Mouse (Mus musculus): ENCODE data around the gene Slc25a10. TPM values are rescaled to one million over a fixed set of nuclear protein-coding genes. Genes with fewer than 3 reads are reported as not detected.
A peak's percentile ranks its signal among the peaks of the same experiment; 100 is the strongest.

The Slc25a10 gene
- polyA plus RNA-seq, 1 experiment from 2014 or later: 47.6 TPM

DNA sequence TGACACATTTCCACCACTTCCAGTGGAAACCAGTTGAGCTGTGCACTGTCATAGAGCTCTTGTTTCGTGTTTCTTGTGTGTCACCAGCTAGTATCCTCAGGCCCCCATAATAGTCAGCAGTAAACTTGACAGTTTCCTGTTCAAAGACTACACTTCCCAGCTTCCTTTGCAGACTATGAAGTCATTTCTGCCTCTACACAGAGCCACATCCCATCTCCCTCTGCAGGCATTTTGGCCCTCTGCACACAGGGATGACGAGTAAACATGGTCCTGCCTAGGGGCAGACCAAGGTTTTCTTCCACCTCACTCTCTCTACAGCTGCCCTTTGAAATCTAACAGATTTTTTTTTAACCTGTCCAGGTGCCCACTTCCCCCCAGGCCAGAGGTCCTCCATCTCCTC is 55.8 kb downstream of the Slc25a10 start:
- Histone ChIP-seq H3K4me1 (ENCODE audit: control insufficient read depth, insufficient read depth, low read length) (peaks cover 16% of the 10 kb centered on the region), H3K9me3 (ENCODE audit: control insufficient read depth, low read length) (no peaks in the 10 kb centered on the region), H3K9ac (ENCODE audit: low read depth, low read length) (no peak overlapping the region), H3K36me3 (ENCODE audit: control insufficient read depth, insufficient read depth, low read length) (peaks cover 32% of the 10 kb centered on the region), H3K4me3 (ENCODE audit: low read depth, low read length) (0 out of 2 replicates have a peak overlapping the region, but pooled peaks have one; percentile 3), H3K27me3 (replicated peaks; ENCODE audit: control insufficient read depth, insufficient read depth, low read length) (no peaks in the 10 kb centered on the region), H3K27ac (replicated peaks; ENCODE audit: low read depth, low read length) (no peak overlapping the region), H3K4me2 (ENCODE audit: low read depth, low read length) (0 out of 2 replicates have a peak overlapping the region, but pooled peaks have one; percentile 85)
- peak; percentile 15 for DNase-seq (ENCODE audit: low spot score)
- 53% methylated on average over 2 of the region's 2 CpGs for WGBS
- no peak for ATAC-seq (ENCODE audit: low read depth)

DNA sequence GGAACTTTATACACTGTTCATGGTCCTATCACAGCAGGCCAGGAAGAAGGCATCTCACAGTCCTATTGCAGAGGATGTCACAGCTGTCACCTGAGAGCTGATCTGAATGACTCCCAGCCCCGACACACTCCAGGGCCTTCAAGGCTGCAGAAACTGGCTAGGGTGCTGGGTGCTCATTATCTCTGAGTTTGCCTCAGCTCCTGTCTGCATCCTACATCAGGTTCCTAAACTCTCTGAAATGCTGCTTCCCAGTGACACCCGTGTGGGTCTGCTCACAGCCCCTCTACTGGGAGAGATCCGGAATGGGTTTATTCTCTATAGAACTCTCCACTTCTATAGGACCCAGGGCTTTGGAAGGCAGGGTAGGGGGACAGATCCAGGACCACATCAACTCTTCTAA is 56.6 kb downstream of the Slc25a10 start:
- 88% methylated on average over 3 of the region's 3 CpGs for WGBS

DNA sequence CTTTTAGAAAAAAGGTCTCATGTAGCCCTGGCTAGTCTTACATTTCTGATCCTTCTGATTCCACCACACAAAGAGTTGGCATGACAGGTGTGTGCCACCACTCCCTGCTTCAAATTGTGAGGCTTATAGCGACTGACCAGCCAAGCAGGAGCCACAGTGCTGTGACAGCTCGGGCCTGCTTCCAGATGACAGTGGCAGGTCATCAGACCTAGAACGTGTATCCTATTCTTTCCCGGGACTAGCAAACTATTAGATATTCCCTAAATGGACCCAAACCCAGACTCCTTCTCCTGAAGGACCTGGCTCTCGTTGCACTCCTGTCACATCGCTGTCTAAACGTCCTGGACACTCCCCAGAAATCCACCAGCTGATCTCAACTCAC is 57.1 kb downstream of the Slc25a10 start:
- peaks cover 19% of the 10 kb centered on the region for H3K36me3 ChIP-seq (ENCODE audit: control insufficient read depth, insufficient read depth, low read length)
- H3K4me2 ChIP-seq (ENCODE audit: low read depth, low read length): peak overlapping the region; percentile 85
- H3K27ac ChIP-seq (replicated peaks; ENCODE audit: low read depth, low read length): peak overlapping the region; percentile 91
- peaks cover 16% of the 10 kb centered on the region for H3K4me1 ChIP-seq (ENCODE audit: control insufficient read depth, insufficient read depth, low read length)
- H3K9me3 ChIP-seq (ENCODE audit: control insufficient read depth, low read length): no peaks in the 10 kb centered on the region
- peak overlapping the region; percentile 99 for H3K4me3 ChIP-seq (ENCODE audit: low read depth, low read length)
- ATAC-seq (ENCODE audit: low read depth) (0 out of 2 replicates have a peak, but pooled peaks have one; percentile 7), DNase-seq (ENCODE audit: low spot score) (no peak)
- H3K27me3 ChIP-seq (replicated peaks; ENCODE audit: control insufficient read depth, insufficient read depth, low read length): no peaks in the 10 kb centered on the region
- peak overlapping the region; percentile 98 for H3K9ac ChIP-seq (ENCODE audit: low read depth, low read length)
- 22% methylated on average over 7 of the region's 7 CpGs for WGBS

More for the DNA sequence above, 56.6 kb downstream of the Slc25a10 start:
- H3K4me1 ChIP-seq (ENCODE audit: control insufficient read depth, insufficient read depth, low read length): peaks cover 16% of the 10 kb centered on the region
- H3K9me3 ChIP-seq (ENCODE audit: control insufficient read depth, low read length): no peaks in the 10 kb centered on the region
- peak overlapping the region; percentile 98 for H3K9ac ChIP-seq (ENCODE audit: low read depth, low read length)
- H3K4me3 ChIP-seq (ENCODE audit: low read depth, low read length): peak overlapping the region; percentile 99
- ATAC-seq (ENCODE audit: low read depth): no peak
- H3K36me3 ChIP-seq (ENCODE audit: control insufficient read depth, insufficient read depth, low read length): peaks cover 24% of the 10 kb centered on the region
- H3K27ac ChIP-seq (replicated peaks; ENCODE audit: low read depth, low read length): no peak overlapping the region; the same call in 1 of the 2 replicates
- H3K4me2 ChIP-seq (ENCODE audit: low read depth, low read length): peak overlapping the region; percentile 85
- DNase-seq (ENCODE audit: low spot score): no peak
- H3K27me3 ChIP-seq (replicated peaks; ENCODE audit: control insufficient read depth, insufficient read depth, low read length): no peaks in the 10 kb centered on the region

Other genes starting within 250 kb of the Slc25a10 start
- 2,264 and 2,593 TPM in 2 replicates for gene Actg1, start 143.3 kb upstream of the Slc25a10 start, polyA plus RNA-seq (2014; fragmentation: Nextera tagmentation; extraction: Ambion mirVana)
- 0.48 and 1.1 TPM in 2 replicates for gene Fscn2, start 130.3 kb upstream of the Slc25a10 start, polyA plus RNA-seq (2014; fragmentation: Nextera tagmentation; extraction: Ambion mirVana)
- 30.0 and 32.7 TPM in 2 replicates for gene Faap100, start 113.1 kb upstream of the Slc25a10 start, polyA plus RNA-seq (2014; fragmentation: Nextera tagmentation; extraction: Ambion mirVana)
- gene Nploc4, start 54.1 kb upstream of the Slc25a10 start, polyA plus RNA-seq (2014; fragmentation: Nextera tagmentation; extraction: Ambion mirVana): 38.1 and 44.6 TPM in 2 replicates
- 0.63 TPM in 1 of 2 replicates, not detected in the other for gene Tspan10, start 49.2 kb upstream of the Slc25a10 start, polyA plus RNA-seq (2014; fragmentation: Nextera tagmentation; extraction: Ambion mirVana)
- gene Pde6g, start 38.3 kb upstream of the Slc25a10 start, polyA plus RNA-seq (2014; fragmentation: Nextera tagmentation; extraction: Ambion mirVana): not detected in 2 replicates
- gene Oxld1, start 33.8 kb upstream of the Slc25a10 start, polyA plus RNA-seq (2014; fragmentation: Nextera tagmentation; extraction: Ambion mirVana): 12.8 and 15.3 TPM in 2 replicates
- 27.7 and 27.9 TPM in 2 replicates for gene Ccdc137, start 33.7 kb upstream of the Slc25a10 start, polyA plus RNA-seq (2014; fragmentation: Nextera tagmentation; extraction: Ambion mirVana)
- gene Arl16, start 24.2 kb upstream of the Slc25a10 start, polyA plus RNA-seq (2014; fragmentation: Nextera tagmentation; extraction: Ambion mirVana): 43.2 and 46.4 TPM in 2 replicates
- 135 and 148 TPM in 2 replicates for gene Mrpl12, start 7.2 kb upstream of the Slc25a10 start, polyA plus RNA-seq (2014; fragmentation: Nextera tagmentation; extraction: Ambion mirVana)
- gene Gcgr, start 38.9 kb downstream of the Slc25a10 start, polyA plus RNA-seq (2014; fragmentation: Nextera tagmentation; extraction: Ambion mirVana): 1.0 and 1.4 TPM in 2 replicates
- gene Mcrip1, start 57.9 kb downstream of the Slc25a10 start, polyA plus RNA-seq (2014; fragmentation: Nextera tagmentation; extraction: Ambion mirVana): 238 and 253 TPM in 2 replicates
- gene Ppp1r27, start 59.3 kb downstream of the Slc25a10 start, polyA plus RNA-seq (2014; fragmentation: Nextera tagmentation; extraction: Ambion mirVana): 9.6 and 9.7 TPM in 2 replicates
- gene P4hb, start 81.4 kb downstream of the Slc25a10 start, polyA plus RNA-seq (2014; fragmentation: Nextera tagmentation; extraction: Ambion mirVana): 996 and 1,037 TPM in 2 replicates
- gene Arhgdia, start 89.8 kb downstream of the Slc25a10 start, polyA plus RNA-seq (2014; fragmentation: Nextera tagmentation; extraction: Ambion mirVana): 558 and 609 TPM in 2 replicates
- 406 and 433 TPM in 2 replicates for gene Alyref, start 106.5 kb downstream of the Slc25a10 start, polyA plus RNA-seq (2014; fragmentation: Nextera tagmentation; extraction: Ambion mirVana)
- 238 and 242 TPM in 2 replicates for gene Anapc11, start 106.6 kb downstream of the Slc25a10 start, polyA plus RNA-seq (2014; fragmentation: Nextera tagmentation; extraction: Ambion mirVana)
- 1.3 and 1.8 TPM in 2 replicates for gene Npb, start 116.6 kb downstream of the Slc25a10 start, polyA plus RNA-seq (2014; fragmentation: Nextera tagmentation; extraction: Ambion mirVana)
- gene Pcyt2, start 126.1 kb downstream of the Slc25a10 start, polyA plus RNA-seq (2014; fragmentation: Nextera tagmentation; extraction: Ambion mirVana): 88.8 and 97.5 TPM in 2 replicates
- gene Sirt7, start 133.4 kb downstream of the Slc25a10 start, polyA plus RNA-seq (2014; fragmentation: Nextera tagmentation; extraction: Ambion mirVana): 21.8 and 23.0 TPM in 2 replicates
- gene Mafg, start 141.8 kb downstream of the Slc25a10 start, polyA plus RNA-seq (2014; fragmentation: Nextera tagmentation; extraction: Ambion mirVana): 26.3 and 26.8 TPM in 2 replicates
- gene Pycr1, start 151.9 kb downstream of the Slc25a10 start, polyA plus RNA-seq (2014; fragmentation: Nextera tagmentation; extraction: Ambion mirVana): 56.7 and 64.7 TPM in 2 replicates
- gene Myadml2, start 156.3 kb downstream of the Slc25a10 start, polyA plus RNA-seq (2014; fragmentation: Nextera tagmentation; extraction: Ambion mirVana): 3.4 and 3.6 TPM in 2 replicates
- 3.6 and 4.9 TPM in 2 replicates for gene Notum, start 169.3 kb downstream of the Slc25a10 start, polyA plus RNA-seq (2014; fragmentation: Nextera tagmentation; extraction: Ambion mirVana)
- gene Aspscr1, start 181.1 kb downstream of the Slc25a10 start, polyA plus RNA-seq (2014; fragmentation: Nextera tagmentation; extraction: Ambion mirVana): 93.1 and 100.0 TPM in 2 replicates
- gene Cenpx, start 221.9 kb downstream of the Slc25a10 start, polyA plus RNA-seq (2014; fragmentation: Nextera tagmentation; extraction: Ambion mirVana): 139 and 145 TPM in 2 replicates
- gene Lrrc45, start 222.1 kb downstream of the Slc25a10 start, polyA plus RNA-seq (2014; fragmentation: Nextera tagmentation; extraction: Ambion mirVana): 46.5 and 50.7 TPM in 2 replicates
- gene Rac3, start 229.6 kb downstream of the Slc25a10 start, polyA plus RNA-seq (2014; fragmentation: Nextera tagmentation; extraction: Ambion mirVana): 16.5 and 16.6 TPM in 2 replicates
- gene Dcxr, start 235.4 kb downstream of the Slc25a10 start, polyA plus RNA-seq (2014; fragmentation: Nextera tagmentation; extraction: Ambion mirVana): 23.5 and 27.0 TPM in 2 replicates
- gene Cbr2, start 240.3 kb downstream of the Slc25a10 start, polyA plus RNA-seq (2014; fragmentation: Nextera tagmentation; extraction: Ambion mirVana): 58.3 and 113 TPM in 2 replicates